21 mouse cellular contexts compared by ENCODE assay signal in the genomic region with DNA sequence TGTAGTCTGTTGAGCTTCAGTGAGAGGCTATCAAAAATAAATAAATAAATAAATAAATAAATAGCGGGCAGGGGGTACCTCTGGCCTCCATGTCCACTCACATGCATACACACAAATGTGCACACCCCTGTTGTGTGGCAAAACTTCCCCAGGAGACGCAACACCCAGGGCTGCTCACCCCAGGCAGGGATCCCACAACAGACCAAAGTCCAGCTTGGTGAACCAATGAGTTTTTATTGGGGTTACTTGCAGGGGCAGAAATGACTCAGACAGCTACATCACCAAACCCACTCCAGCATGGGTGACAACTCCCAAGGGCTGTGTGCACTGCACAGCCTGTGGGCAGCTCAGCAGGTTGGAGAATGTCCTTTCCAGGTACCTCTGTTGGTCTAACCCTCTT. TPM values are rescaled to one million over a fixed set of nuclear protein-coding genes. Genes with fewer than 3 reads are reported as not detected.
"Had no signal": no experiment of that assay in that cellular context is flagged by ENCODE, and none has a peak within 500 bp of the region (broad histone marks: within the 10 kb centered on the region; RNA-seq: fewer than 3 reads in every experiment).

No protein-coding gene starts in this region.

- H3K9me3 ChIP-seq: liver, embryonic 15.5 days; lung, embryonic 15.5 days; midbrain, embryonic 10.5 days; midbrain, embryonic 13.5 days; neural tube, embryonic 13.5 days had no signal

- H3K27ac ChIP-seq: kidney, postnatal 0 days; left cerebral cortex, adult 2 months; liver, embryonic 15.5 days; lung, embryonic 15.5 days; midbrain, embryonic 10.5 days; midbrain, embryonic 13.5 days; neural tube, embryonic 13.5 days had no signal

- DNase-seq: layer of hippocampus, postnatal 36 days; lung, adult 18-20 months; lung, postnatal 10 days; lung, postnatal 36 days; spleen, adult 18-20 months; thymus, adult 2 months; thymus, postnatal 14 days; thymus, postnatal 4 days had no signal

- H3K4me3 ChIP-seq: left cerebral cortex, adult 2 months; liver, embryonic 15.5 days; lung, embryonic 15.5 days; megakaryocyte, embryonic 14.5 days; midbrain, embryonic 10.5 days; midbrain, embryonic 13.5 days; myocyte; neural tube, embryonic 13.5 days had no signal

- H3K4me2 ChIP-seq: liver, embryonic 11.5 days; liver, embryonic 15.5 days; lung, embryonic 15.5 days; midbrain, embryonic 13.5 days; neural tube, embryonic 13.5 days had no signal

- H3K4me1 ChIP-seq: lung, embryonic 15.5 days; megakaryocyte, embryonic 14.5 days; midbrain, embryonic 10.5 days; midbrain, embryonic 13.5 days; neural tube, embryonic 13.5 days had no signal

- H3K9ac ChIP-seq: liver, embryonic 15.5 days; lung, embryonic 15.5 days; midbrain, embryonic 13.5 days; neural tube, embryonic 13.5 days had no signal

- H3K27me3 ChIP-seq: liver, embryonic 15.5 days; lung, embryonic 15.5 days; megakaryocyte, embryonic 14.5 days; midbrain, embryonic 13.5 days; neural tube, embryonic 13.5 days had no signal

- ATAC-seq: inflammation-experienced regulatory T-cells, adult 6 months; midbrain, embryonic 13.5 days; midbrain, embryonic 16.5 days had no signal

RNA-seq across cellular contexts. Expression of a gene that starts 12.2 kb away (rescaled TPM):
- polyA plus RNA-seq: inflammation-experienced regulatory T-cells, adult 6 months; kidney, embryonic 14.5 days; liver, embryonic 15.5 days had no signal

RNA-seq across cellular contexts. Expression of a gene that starts 49.9 kb away (rescaled TPM):
- polyA plus RNA-seq: midbrain, embryonic 16.5 days had no signal
